Mouse (Mus musculus) megakaryocyte, embryonic 14.5 days (primary cell): ENCODE measurements around the gene Fam221b.

Source experiments
- FLI1 ChIP-seq: IDR thresholded peaks from 2 replicates; pipeline ENCODE4 v1.6.1; 2012; ENCODE audit warnings: low read length, inconsistent platforms, mixed read lengths
- GATA1 ChIP-seq: IDR thresholded peaks from 3 replicates; pipeline ENCODE4 v1.6.1; 2012; ENCODE audit warnings: mixed read lengths, low read length, inconsistent platforms, borderline replicate concordance

GRCm38 (mm10) chr4:43633736-43634135 lies 35.2 kb downstream of the Fam221b start:
- no peak for TF ChIP-seq GATA1
- TF ChIP-seq FLI1 = no peak
